Mouse (Mus musculus) kidney, adult 2 months (tissue): ENCODE data around the gene Gm10031.

Experiments used
- CTCF ChIP-seq: fragments of 200-500 bp; conservative IDR thresholded peaks from 2 replicates; pipeline ENCODE4 v1.5.1; 2011; ENCODE audit warnings: low read depth, mild to moderate bottlenecking, control low read depth, low read length, moderate library complexity, mixed read lengths; ENCODE audit not compliant: insufficient read depth, insufficient read length
- POLR2A ChIP-seq: fragments of 200-500 bp; IDR thresholded peaks from one replicate; pipeline ENCODE4 v1.6.1; 2011; ENCODE audit warnings: low read depth, low read length, control low read depth

GRCm38 (mm10) chr1:156558024-156558930 is 34.5 kb downstream of the Gm10031 start, which contains the start of gene Abl2:
- TF ChIP-seq CTCF, result no peak
- peak; percentile 37 for TF ChIP-seq POLR2A
